Mouse (Mus musculus) gastrocnemius, postnatal 4 days (tissue): ENCODE measurements around the gene Ssb. TPM values are rescaled to one million over a fixed set of nuclear protein-coding genes. Genes with fewer than 3 reads are reported as not detected.

Source experiments
- DNase-seq, 2 experiments: peaks; one replicate each; pipeline ENCODE4 v3.0.0; 2021 to 2022; ENCODE audit warnings: low spot score in 2 of 2, mixed read lengths in 2 of 2
- long read RNA-seq, 2 experiments: library from polyadenylated mRNA; stranded (forward); transcript quantifications; one replicate each; pipeline ENCODE4 v2.0.0; 2021
- total RNA-seq, 2 experiments: library from RNA; stranded (reverse); gene quantifications; 2 replicates each; pipeline ENCODE4 v1.2.3; 2021

Gene Ssb
- 100 to 1,000 TPM; 123 to 143 TPM for total RNA-seq
- long read RNA-seq, experiment 1, transcript Ssb-201 (12 exons, 2,001 nt): major isoform, 120 of 146 reads
- long read RNA-seq, experiment 1, partial matches to known transcripts: 14 of 146 reads
- long read RNA-seq, experiment 1, other reads (novel, unspliced or antisense): 10 of 146 reads
- long read RNA-seq, experiment 2, transcript Ssb-201 (12 exons, 2,001 nt): major isoform, 109 of 141 reads
- long read RNA-seq, experiment 2, partial matches to known transcripts: 10 of 141 reads
- long read RNA-seq, experiment 2, other reads (novel, unspliced or antisense): 18 of 141 reads

DNA sequence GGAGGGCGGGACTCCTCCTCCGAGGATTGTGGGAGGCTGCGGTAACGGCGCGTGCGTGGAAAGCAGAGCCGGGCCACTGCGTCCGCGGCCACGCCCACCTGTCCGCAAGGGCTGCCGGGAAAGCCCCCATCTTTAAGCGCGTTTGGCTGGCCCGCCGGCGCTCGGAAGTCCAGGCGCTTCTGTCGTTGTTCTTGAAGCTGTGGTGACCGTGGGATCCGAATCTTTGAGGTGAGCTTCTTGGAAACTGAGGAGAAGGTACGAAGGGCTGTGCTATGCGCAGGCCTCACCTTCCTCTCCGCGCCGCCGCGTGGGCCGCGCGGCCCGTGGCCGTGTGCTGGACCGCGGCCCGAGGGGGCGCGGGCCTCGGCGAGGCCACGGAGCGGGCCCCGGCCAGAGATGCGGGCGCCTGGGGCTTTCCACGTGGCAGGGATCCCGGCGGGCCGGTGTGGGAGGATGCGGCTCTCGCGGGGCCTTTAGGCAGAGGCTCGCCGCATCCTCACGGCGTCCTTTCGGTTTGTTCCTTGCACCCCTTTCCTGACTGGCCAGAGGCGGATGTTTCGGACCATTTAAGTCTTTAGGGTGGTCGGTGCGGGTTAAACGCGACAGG is at the start of gene Ssb:
TSS of gene Ssb (plus strand) at position 78 of the 607 bp plus-strand sequence.
- peak; percentile 90 to 93 for DNase-seq

DNA sequence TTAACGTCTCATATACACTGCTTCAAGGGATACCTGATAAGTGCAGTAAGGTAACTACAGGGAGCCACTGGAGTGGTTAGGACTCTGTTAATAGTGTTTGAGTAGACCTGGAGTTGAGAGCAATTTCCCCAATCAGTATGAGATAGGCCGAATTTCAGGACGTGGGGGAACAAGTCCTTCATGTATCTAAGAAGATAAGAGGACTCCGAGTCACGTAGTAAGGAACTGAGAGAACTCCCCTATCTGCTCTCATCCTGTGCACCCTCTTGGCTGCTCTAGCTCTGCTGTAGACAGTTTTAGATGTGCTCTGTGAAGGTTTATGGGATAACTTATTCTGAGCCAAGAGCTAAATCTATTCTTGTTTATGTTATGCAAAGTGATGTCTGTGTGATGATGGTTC is 44.8 kb upstream of the Ssb start:
- no peak for DNase-seq

DNA sequence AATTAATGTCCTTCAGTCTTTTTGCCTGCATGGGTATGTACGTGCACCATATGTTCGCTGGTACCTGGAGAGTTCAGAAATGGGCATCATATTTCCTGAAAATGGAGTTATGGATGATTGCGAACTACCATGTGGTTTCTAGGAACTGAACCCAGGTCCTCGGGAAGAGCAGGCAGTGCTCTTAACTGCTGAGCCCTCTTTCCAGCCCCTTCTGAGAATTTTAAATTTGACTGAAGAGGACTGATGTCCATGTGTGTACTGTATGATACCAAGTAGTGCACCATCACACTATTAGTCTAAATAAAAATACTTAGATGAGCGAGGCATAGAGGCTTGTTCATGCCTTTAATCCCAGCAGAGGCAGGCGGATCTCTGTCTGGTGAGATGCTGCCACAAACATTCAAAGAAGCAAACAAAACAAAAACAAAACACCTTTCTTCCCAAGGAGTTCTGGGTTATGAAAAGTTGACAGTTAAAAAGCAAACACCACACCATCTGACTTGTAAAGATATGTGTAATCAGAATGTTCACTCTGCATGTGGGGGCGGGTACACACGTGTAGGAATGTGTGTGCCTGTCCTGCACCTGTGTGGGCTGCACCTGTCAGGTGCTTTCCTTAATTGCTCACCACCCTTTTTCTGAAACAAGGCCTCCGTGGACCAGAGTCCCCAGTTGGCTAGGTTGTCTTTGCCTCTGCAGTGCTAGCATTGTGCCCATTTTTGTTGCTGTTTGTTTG is 42.8 kb upstream of the Ssb start:
- DNase-seq: no peak

DNA sequence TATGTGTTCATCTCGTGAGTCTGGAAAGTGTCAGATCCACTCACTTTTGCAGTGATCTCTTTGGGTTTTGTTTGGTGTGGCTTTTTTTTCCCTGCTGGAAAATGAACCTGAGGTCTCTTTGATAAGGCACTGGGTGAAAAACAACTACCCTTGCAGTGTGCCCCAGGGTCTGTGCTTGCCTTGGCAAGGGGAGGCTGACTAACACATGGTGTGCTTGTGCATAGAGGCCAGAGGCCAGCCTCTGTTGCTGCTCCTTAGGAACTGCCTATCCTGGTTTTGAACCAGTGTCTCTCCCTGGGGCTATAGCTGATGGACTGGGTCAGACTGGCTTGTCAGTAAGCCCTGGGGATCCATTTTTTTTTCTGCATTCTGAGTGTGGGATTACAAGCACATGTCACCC is 41.2 kb upstream of the Ssb start:
- DNase-seq: no peak

DNA sequence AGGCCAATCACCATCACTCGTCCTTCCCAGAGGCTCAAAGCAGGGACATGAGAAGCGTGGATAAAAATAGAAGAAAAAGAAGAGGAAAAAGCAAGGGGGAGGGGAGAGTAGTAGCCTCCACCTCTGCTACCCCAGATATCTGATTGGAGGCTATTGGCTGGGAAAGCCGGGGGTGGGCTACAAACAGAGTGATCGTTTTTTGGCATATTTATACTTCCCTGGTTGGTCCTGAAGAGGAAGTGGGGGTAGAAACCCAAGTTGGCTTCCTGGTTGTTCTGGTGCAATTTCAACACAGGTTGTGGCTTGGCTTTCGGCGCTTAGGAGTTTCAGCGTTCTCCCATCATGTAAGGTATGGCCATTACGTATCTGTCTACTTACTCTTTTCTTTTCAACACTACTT is 39.7 kb upstream of the Ssb start, which contains the start of gene Klhl23:
TSS of gene Klhl23 (plus strand) at position 234 of the 400 bp plus-strand sequence.
- DNase-seq: no peak

DNA sequence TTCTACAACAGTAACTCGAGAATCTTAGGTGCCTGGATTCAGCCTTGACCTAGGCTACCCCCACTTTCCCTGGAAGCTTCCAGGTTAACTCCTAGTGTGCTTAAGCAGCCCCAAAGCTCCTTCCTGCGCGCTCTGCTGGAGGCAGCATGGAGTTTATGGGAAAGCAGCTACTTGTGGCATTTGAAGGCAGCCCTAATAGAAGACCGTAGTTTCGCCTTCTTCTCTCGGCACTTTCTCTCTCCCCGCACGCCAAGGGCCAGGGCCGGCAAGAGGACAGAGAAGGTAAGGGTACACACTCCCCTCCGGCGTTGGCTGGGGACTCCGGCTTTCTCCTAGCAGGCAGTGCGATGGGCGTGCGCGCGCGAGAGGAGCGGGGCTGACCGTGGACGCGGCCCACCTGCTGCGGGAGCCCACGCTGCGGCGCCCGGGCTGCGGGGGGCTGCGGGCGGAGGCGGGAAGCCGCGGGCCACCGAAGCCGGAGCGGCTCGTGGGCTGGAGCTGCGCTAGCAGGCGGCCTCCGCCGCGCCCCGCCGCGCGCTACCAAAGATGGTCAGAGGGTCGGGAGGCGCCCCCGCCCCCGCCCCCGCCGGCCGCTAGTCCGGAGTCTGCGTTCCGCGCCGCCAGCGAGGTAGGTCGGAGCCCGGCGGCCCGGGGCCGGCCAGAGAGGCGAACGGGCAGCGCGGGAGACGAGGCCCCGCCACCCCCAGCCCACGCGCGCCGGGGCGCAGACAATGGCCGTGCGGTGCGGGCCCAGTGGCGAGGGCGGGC is 38.8 kb upstream of the Ssb start:
- peak; percentile 27 to 52 for DNase-seq

DNA sequence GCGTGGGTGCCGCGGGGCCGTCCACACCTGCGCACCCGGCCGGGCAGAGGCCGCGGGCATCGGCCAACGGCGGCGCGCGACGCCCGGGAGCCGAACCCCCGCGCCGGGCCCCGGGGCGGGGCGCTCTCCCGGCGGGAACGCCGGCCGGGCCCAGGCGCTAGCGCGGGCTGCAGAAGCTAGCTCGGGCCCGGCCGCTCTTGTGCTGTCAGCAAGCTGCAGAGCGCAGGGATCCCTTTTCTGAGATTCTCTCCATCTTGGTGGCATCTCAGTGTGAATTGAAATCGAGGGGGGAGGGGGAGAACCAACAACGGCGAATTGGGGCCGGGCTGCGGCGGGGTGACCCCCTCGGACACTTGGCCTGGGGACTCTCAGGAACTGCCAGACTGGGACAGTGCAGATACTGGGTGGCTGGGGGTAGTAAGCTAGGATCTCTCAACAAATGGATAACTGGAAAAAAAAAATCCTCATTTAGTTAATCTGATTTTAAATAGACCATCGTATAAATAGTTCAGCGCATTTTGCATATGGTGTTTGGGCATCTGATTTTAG is 38.2 kb upstream of the Ssb start:
- DNase-seq: peak; percentile 26 to 65

DNA sequence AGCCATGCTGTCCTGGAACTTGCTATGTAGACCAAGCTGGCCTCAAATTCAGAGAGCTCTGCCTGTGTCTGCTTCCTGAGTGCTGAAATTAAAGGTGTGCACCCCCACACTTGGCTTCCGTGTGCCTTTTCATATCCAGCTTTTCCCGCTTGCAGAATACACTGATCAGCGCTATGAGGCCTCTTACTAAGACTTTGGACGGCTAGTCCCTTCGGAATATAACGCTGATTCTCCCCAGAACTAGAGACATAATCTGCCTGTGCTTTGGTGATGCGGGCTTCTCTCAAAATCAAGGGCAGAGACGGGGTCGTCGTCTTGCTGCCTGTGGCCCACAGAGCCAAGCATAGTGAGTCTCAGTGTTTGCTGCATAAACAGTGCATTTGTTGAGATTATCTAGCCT is 35.5 kb upstream of the Ssb start:
- no peak for DNase-seq

DNA sequence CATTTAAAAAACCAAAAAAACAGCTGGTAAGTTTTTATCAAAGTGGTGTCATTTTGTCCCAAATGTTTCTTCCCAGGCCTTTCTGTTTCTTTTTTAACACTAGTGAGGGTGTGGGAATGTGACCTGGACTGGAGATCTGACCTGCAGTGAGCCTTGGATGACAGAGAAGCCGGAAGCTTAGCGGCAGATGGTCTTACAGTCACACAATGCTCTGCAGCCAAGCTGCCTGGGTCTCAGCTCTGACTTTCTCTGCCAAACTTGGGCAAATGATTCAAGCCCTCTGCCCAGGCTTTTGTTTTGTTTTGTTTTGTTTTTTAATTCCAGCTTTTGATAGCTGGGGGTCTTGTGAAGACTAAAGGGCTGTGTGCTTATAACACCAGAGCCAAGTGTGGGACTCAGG is 35.0 kb upstream of the Ssb start:
- no peak for DNase-seq

DNA sequence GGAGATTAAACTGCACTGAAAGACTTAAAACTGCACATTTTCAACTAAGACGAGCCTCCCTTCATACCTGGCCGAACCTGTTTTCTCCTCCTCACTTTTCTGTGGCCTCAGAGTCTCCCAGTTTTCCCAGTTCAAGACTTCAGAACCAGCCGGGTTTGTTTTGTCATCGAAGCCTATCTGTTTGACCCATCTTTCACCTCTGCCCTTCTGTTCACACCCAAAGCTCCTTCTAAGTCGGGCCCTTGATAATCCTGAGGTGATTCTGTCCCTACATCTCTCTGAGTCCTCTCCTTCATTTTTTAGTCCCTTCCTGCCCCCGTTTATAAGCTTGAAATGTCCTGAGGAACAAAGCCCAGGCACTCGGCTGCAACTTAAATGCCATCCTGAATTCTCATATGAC is 33.3 kb upstream of the Ssb start:
- DNase-seq: no peak

DNA sequence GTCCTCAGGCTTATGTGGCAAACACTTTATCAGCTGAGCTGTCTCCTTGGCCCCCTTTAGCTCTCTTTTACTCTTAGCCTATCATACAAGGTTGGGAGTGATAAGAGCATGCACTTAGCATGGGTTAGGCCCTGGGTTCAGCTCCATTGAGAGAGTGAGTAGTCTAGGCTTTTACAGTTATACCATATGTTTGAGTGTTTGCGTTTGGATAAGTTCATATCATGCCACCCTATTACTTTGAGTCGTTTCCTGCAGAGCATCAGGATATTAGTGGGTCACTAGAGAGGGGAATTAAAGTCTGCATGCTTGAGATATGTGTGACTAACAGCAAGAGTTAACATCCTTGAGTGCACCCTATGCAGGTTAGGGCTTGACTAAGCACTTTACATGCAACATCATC is 31.7 kb upstream of the Ssb start:
- DNase-seq: no peak

DNA sequence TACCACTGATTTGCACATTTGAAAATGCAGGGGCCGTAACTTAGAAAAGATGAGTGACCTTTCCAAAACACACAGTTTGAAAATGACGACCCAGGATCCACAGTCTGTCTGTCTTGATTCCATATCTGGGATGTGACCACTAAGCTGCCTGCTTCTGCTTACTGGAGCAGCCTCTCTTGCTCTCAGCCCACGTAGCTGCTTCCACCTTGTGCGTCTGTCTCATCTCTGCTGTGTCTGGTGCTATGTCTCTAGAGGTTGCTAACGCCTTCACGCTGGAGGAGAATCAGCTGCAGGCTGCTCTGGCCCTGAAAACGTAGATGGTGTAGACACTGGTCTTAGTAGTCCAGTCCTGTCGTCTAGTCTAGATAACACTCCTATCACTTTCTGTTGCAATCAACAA is 31.2 kb upstream of the Ssb start:
- DNase-seq: no peak

DNA sequence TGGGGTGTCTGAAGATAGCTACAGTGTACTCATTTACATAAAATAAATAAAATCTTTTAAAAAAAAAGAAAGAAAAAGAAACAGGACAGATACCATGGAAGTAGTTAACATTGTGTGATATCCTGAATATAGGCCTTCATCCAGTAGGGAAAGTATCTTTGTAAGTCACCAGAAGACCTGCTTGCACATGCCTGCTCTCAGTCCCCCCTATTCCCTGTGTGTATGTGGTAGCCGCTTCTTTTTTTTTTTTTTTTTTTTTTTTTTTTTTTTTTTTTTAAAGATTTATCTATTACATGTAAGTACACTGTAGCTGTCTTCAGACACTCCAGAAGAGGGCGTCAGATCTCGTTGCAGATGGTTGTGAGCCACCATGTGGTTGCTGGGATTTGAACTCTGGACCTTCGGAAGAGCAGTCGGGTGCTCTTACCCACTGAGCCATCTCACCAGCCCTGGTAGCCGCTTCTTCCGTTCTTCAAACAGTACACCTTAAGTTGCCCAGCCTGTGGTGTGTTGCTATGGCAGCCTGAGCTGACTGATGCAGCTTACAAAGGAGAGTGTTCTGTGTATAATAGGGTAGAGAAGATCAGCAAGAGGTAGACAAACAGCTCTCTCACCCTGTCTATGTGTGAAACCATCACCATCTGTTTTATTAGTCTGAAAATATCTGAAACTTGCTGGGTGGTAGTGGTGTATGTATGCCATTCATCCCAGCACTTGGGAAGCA is 24.0 kb upstream of the Ssb start:
- DNase-seq: no peak

DNA sequence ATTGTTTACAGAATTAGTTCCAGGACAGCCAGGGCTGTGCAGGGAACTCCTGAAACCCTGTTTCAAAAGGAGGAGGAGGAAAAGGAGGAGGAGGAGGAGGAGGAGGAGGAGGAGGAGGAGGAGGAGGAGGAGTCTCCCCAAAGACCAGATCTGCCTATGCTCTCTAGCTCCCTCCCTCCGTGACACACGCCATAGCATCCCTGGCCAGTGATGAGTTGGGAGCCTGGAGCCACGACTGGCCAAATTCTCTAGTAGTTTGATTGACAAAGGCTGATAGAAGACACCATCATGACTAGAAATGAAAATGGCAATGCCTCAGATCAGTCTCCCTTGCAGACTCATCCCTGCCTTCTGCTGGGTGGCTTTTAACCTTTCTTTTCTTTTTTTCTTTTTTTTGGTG is 23.4 kb upstream of the Ssb start:
- DNase-seq: no peak

DNA sequence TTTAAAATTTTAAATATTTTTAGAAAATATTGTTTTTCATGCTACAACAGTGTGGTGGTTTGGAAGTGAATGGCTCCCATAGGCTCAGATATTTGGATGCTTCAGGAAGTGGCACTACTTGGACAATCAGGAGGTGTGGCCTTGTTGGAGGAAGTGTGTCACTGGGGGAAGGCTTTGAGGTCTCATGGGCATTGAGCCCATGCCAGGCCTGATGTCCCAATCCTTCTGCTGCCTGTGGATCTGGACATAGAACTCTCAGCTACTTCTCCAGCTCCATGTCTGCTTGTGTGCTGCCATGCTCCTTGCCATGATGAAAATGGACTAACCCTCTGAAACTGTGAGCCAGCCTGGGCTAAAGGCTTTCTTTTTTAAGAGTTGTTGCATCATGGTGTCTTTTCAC is 22.7 kb upstream of the Ssb start:
- DNase-seq: no peak

DNA sequence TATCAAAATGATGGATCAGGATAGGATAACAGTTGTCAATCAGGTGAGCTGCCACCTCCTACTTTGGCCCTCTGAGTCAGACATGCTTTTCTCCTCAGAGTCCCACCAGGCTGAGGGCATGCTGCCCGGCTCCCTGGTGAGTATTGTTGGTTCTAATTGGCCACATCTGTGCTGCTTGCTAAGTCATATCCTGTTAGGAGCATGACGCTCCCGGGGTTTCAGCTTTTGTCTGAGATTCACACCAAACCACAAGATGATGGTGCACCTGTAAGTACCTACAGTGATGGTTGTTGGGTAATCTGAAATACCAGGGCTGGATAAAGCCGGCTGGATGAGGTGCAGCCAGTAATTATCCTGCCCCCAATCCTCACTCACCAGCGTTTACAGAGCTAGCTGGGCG is 21.1 kb upstream of the Ssb start:
- no peak for DNase-seq

DNA sequence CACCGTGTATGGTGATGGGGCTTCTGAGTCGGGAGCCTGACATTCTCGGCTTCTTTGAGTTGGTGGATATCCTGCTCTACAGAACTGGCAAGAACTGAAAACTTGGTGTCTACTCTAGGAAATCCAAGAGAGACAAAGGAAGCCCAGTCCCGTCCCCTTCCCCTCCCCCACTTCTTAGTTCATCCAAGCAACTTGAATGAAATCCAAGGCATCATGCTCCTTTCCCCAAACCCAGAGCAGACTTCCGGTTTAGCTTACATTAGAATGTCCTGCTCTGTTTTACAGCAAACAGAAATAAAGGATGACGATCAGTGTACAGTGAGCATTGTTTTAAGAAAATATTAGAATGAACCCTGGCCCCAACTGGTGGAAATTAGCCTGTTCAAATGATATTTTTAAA is 12.1 kb upstream of the Ssb start:
- DNase-seq: no peak

DNA sequence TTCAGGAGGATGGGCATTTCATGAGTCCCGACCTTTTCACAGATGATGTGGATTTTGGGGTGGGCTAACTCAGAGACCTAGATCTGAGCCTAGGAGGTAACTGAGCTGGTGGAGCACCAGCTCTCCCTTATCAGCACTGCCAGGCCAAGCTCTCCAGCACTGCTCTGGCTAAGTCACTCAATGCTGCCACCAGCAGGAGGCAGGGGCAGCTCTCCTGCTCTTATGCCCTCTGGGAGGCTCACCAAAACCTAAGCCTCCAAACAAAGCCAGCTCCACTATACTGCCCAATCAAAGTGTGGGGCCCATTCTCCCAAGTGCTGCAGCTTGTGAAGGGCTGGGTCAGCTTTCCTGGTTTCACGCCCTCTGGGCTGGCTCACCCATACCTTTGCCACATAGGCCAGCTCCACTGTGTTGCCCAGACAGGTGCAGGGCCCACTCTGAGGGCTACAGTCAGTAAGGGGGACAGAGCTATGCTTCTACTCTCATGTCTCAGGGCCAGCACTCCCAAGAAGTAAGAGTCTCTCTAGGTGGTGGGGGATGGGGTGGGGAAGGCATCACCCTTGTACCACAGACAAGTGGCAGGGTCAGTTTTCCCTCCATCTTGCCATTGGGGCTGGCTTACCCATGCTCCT is 9.8 kb upstream of the Ssb start:
- DNase-seq: no peak

DNA sequence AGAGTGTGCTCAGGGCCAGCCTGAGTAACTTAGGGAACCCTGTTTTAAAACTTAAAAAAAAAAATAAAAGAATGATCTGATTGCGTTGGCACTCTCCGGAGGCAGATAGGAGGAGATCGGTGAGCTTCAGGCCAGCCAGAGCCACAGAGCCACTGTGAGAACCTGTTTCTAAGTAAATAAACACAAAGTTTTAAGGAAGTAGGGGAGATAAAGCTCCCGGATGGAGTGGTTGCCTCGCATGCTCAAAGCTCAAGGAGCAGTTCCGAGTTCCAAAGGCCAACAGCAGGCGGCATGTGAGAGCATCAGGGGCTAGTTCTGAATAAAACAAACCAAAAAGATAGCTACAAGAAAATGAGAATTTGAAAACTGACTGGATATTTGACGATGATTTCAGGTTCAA is 5.0 kb upstream of the Ssb start:
- DNase-seq: no peak

DNA sequence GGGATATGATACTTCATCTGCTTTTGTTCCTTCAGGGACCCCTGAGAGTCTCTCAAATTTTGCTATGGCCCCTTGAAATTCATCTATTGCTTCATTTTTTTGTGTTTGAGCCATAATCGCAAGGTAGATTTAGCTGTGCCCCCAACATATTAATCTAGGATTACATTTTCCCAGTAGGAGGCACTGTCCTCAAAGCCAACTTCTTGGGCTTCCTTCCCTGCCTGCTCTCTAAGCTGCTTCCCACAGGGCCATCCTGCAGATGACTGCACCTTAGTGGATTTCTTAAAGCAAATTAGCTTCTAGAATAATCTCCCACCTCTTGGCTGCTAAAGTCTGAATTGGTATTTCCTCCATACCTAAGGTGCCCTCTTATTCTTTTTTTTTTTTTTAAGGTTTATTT is 3.5 kb upstream of the Ssb start:
- DNase-seq: no peak
